Mouse (Mus musculus) spleen, postnatal 0 days (tissue): ENCODE measurements around the gene Anxa7. TPM values are rescaled to one million over a fixed set of nuclear protein-coding genes. Genes with fewer than 3 reads are reported as not detected.

ENCODE experiments used
- polyA plus RNA-seq: library from polyadenylated mRNA; unstranded; fragments of >200 nt; fragmentation: Nextera tagmentation; extraction: Ambion mirVana; gene quantifications from 2 replicates; pipeline ENCODE4 v1.2.1, GENCODE M21; 2015

Anxa7 gene
- polyA plus RNA-seq, result 38.2 and 41.6 TPM in 2 replicates

DNA sequence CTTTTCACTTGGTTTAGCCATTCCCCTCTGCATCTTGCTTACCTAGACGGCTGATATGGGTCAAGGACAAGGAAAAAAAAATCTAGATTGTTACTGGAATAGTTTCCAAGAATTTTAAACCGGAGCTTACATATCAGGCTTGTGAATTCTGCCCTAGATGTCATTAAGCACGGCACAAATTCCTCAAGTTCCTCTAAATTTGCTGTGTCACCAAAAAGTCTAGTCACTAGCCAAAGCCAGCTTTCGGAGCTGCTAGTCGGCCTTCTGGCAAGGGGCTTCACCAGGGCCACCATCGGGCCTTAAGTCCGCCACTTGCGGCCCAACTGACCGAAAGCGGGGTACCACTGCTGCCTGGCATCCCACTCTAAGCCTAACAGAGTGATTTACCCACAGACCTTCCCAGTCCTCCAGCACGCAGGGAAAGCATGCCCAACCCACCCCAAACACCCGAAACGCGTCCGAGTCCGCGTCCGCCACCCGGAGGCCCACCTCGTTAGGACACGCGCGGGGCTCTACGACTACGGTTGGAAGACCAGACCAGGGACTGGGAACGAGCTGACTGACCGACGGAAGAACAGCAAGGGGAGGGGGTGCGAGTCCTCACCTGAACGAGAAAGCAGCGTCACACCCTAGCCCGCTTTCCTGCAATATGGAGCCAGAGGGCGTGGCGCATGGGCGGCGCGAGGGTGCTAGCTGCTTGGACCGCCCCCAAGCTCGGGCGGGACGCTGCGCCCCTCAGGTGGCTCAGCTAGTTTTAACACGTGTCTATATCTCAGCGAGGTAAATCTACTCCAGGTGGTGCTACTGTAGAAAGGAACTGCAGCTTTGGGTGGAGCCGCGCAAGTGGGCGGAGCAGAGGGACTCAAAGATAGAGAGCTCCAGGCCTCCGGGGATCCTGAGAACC, at the start of gene Anxa7:
Gene Anxa7 (minus strand): TSS at position 843 of the 904 bp plus-strand sequence.

DNA sequence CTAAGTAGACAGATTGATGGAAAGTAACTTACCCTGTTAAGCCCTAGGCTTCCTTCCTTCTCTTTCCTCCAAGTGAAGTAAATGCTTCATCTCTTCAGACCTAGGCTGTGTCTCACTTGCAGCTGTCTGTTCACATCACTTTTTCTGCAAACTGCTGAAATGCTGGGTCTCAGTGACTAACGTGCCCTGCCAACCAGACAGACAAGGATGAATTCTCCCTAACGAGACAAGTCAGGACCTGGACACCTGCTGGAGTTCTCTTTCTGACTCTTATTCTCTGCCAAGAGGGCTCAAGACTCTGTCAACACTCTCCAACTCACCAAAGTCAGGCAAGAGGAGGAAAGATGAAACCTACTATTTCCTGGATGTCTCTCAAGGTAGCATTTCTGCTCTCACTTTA, 16.7 kb upstream of the Anxa7 start, which contains the start of gene Mss51:
Gene Mss51 (minus strand): TSS at position 299 of the 400 bp plus-strand sequence.

DNA sequence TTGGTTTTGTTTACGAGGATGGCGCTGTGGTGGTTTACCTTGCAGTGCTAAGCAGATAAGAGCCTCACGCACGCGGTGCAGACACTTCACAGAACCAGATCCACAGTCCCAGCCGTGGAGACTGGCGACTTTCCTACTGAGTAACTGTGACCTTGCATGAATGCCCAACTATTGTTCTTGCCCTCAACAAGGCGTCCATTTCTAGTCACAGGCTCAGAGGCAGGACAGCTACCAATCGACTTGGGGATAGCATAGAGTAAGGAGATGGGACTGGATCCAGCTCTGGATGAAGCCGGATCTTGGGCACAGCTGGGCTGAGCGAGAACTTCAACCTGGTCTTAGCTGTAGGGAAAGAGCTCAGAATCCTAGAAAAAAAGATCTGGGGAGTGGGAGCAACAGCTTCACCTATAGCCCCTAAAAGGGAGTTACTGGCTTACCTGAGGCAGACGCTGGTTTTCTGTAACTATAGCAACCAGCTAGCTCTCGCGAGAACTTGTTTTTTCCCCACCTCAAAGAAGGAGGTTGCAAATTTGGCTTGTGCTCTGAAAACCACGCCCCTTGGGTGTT, 28.1 kb downstream of the Anxa7 start, which contains the start of gene Cfap70:
Gene Cfap70 (minus strand): TSS at position 462 of the 567 bp plus-strand sequence.

Other genes with a start within 250 kb of the Anxa7 start
- 0.12 TPM in 1 of 2 replicates, not detected in the other for gene Kcnk16, start 210.9 kb downstream of the Anxa7 start, polyA plus RNA-seq
- gene Nudt13, start 185.4 kb downstream of the Anxa7 start, polyA plus RNA-seq, result 8.7 and 11.3 TPM in 2 replicates
- gene Ecd, start 132.0 kb downstream of the Anxa7 start, polyA plus RNA-seq, result 25.6 and 26.5 TPM in 2 replicates
- 8.2 and 11.8 TPM in 2 replicates for gene Fam149b, start 132.0 kb downstream of the Anxa7 start, polyA plus RNA-seq
- gene Dnajc9, start 91.2 kb downstream of the Anxa7 start, polyA plus RNA-seq, result 138 and 156 TPM in 2 replicates
- 57.2 and 64.5 TPM in 2 replicates for gene Mrps16, start 86.5 kb downstream of the Anxa7 start, polyA plus RNA-seq
- gene Cfap70, start 27.9 kb downstream of the Anxa7 start, polyA plus RNA-seq, result 0.24 and 0.53 TPM in 2 replicates
- gene Mss51, start 16.8 kb upstream of the Anxa7 start, polyA plus RNA-seq, result 1.4 and 1.5 TPM in 2 replicates
- 37.3 and 38.1 TPM in 2 replicates for gene Ppp3cb, start 66.4 kb upstream of the Anxa7 start, polyA plus RNA-seq
- gene Usp54, start 160.9 kb upstream of the Anxa7 start, polyA plus RNA-seq, result 1.3 and 1.5 TPM in 2 replicates
- 0.27 TPM in 1 of 2 replicates, not detected in the other for gene Myoz1, start 176.4 kb upstream of the Anxa7 start, polyA plus RNA-seq
- gene Synpo2l, start 188.2 kb upstream of the Anxa7 start, polyA plus RNA-seq, result 0.08 TPM in 1 of 2 replicates, not detected in the other
- gene Sec24c, start 194.2 kb upstream of the Anxa7 start, polyA plus RNA-seq, result 25.9 and 30.7 TPM in 2 replicates
- 10.1 and 11.6 TPM in 2 replicates for gene Fut11, start 214.8 kb upstream of the Anxa7 start, polyA plus RNA-seq
- gene Chchd1, start 222.9 kb upstream of the Anxa7 start, polyA plus RNA-seq, result 111 and 125 TPM in 2 replicates
- gene Zswim8, start 227.4 kb upstream of the Anxa7 start, polyA plus RNA-seq, result 11.8 and 14.8 TPM in 2 replicates